Mouse (Mus musculus) lung, adult 2 months (tissue): ENCODE data around the gene Vmn2r67. TPM values are rescaled to one million over a fixed set of nuclear protein-coding genes. Genes with fewer than 3 reads are reported as not detected.
"Not testable (repeated sequence)": the region's sequence is repeated elsewhere in the genome, so short reads cannot be mapped to it uniquely, and the experiment has no call there.

Source experiments
- DNase-seq: peaks from one replicate; pipeline ENCODE4 v3.0.0; 2022
- H3K4me1 ChIP-seq: fragments of 200-500 bp; 2 replicates; pipeline ENCODE4 v1.6.1; 2011; ENCODE audit warnings: low read length; ENCODE audit not compliant: control insufficient read depth, insufficient read depth
- H3K4me3 ChIP-seq: fragments of 200-500 bp; replicated peaks from 2 replicates; pipeline ENCODE3; 2011; ENCODE audit warnings: low read depth, mild to moderate bottlenecking, control low read depth, low read length; ENCODE audit errors: extremely low read depth
- CTCF ChIP-seq: fragments of 200-500 bp; IDR thresholded peaks from 2 replicates; pipeline ENCODE4 v1.5.1; 2011; ENCODE audit warnings: mild to moderate bottlenecking, low read length, control low read depth; ENCODE audit not compliant: insufficient read depth
- POLR2A ChIP-seq: fragments of 200-500 bp; IDR thresholded peaks from 2 replicates; pipeline ENCODE4 v1.6.1; 2011; ENCODE audit warnings: low read depth, mild to moderate bottlenecking, control low read depth, low read length, borderline replicate concordance; ENCODE audit errors: extremely low read depth
- WGBS: fragments of 180-500 bp; shearing (Covaris S2); methylation state at CpG from one replicate; pipeline ENCODE4 v1.1.7; 2018; 5-methylcytosine and 5-hydroxymethylcytosine counted together
- polyA plus RNA-seq: library from polyadenylated mRNA; depleted of rRNA; stranded (reverse); fragments of >200 nt; gene quantifications from 2 replicates; pipeline ENCODE4 v1.2.3, GENCODE M21; 2012; rRNA removed

The Vmn2r67 gene
- polyA plus RNA-seq = not detected in 2 replicates

- TF ChIP-seq POLR2A = no peak
- no peak for TF ChIP-seq CTCF
- WGBS = 73% methylated on average over 3 of the region's 3 CpGs
- DNase-seq = no peak
- Histone ChIP-seq H3K4me3 (no peak within 1 kb of the TSS), H3K4me1 (no peaks in the 10 kb centered on the region)
Observed at GRCm38 (mm10) chr7:85155898-85156297, at the start of gene Vmn2r67. Gene Vmn2r67 (minus strand): TSS chr7:85155998.

- 25% methylated on average over 2 of the region's 2 CpGs for WGBS
- not testable (repeated sequence) for DNase-seq
Observed at GRCm38 (mm10) chr7:85104531-85104930, 51.3 kb downstream of the Vmn2r67 start.

More at GRCm38 (mm10) chr7:85104531-85104930, 51.3 kb downstream of the Vmn2r67 start:
- H3K4me1 ChIP-seq, H3K4me3 ChIP-seq: not testable (repeated sequence)

Other genes with a start within 250 kb of the Vmn2r67 start
- not detected in 2 replicates for gene Vmn2r65, start 191.9 kb downstream of the Vmn2r67 start, polyA plus RNA-seq
- not detected in 2 replicates for gene Vmn2r66, start 143.7 kb downstream of the Vmn2r67 start, polyA plus RNA-seq
- gene Vmn2r68, start 81.8 kb upstream of the Vmn2r67 start, polyA plus RNA-seq = not detected in 2 replicates